Mouse (Mus musculus) liver, embryonic 14.5 days (tissue): ENCODE measurements around the gene Arpc1a. TPM values are rescaled to one million over a fixed set of nuclear protein-coding genes. Genes with fewer than 3 reads are reported as not detected.

Source experiments
- ATAC-seq: fragments of 200-750 bp; cut with Nextera tagmentation; 2 replicates; pipeline ENCODE4 v1.8.0; 2017; ENCODE audit warnings: moderate number of reproducible peaks, mild to moderate bottlenecking, moderate library complexity; ENCODE audit not compliant: insufficient read depth
- DNase-seq, 3 experiments: peaks; one replicate each; pipeline ENCODE4 v3.0.0-alpha.2; 2012 to 2013; ENCODE audit warnings: low read depth in 3 of 3, low spot score in 3 of 3
- H3K27ac ChIP-seq: fragments of 300-500 bp; sonication (generic); 2 replicates; pipeline ENCODE4 v1.5.1; 2014; ENCODE audit warnings: moderate library complexity, mild to moderate bottlenecking, control low read depth, inconsistent platforms
- H3K27me3 ChIP-seq: fragments of 300-500 bp; sonication (generic); 2 replicates; pipeline ENCODE4 v1.6.1; 2014; ENCODE audit warnings: mild to moderate bottlenecking, low read length, moderate library complexity; ENCODE audit not compliant: control insufficient read depth, insufficient read depth
- H3K36me3 ChIP-seq: fragments of 300-500 bp; sonication (generic); replicated peaks from 2 replicates; pipeline ENCODE4 v1.6.1; 2014; ENCODE audit warnings: low read depth; ENCODE audit not compliant: control insufficient read depth, insufficient read depth
- H3K4me1 ChIP-seq, 2 experiments: fragments of 200-500 bp in 1 of 2; fragments of 300-500 bp in 1 of 2; sonication (generic) in 1 of 2; replicated peaks; 2 replicates each; pipeline ENCODE4 v1.6.1; 2012 to 2014; ENCODE audit warnings: antibody characterized with exemption in 1 of 2, inconsistent platforms in 1 of 2, low read length in 1 of 2; ENCODE audit not compliant: control insufficient read depth in 2 of 2, insufficient read depth in 2 of 2
- H3K4me2 ChIP-seq: fragments of 300-500 bp; sonication (generic); 2 replicates; pipeline ENCODE4 v1.6.1; 2014; ENCODE audit warnings: low read depth, mild to moderate bottlenecking, control low read depth, moderate library complexity
- H3K4me3 ChIP-seq, 2 experiments: fragments of 200-500 bp in 1 of 2; fragments of 300-500 bp in 1 of 2; sonication (generic) in 1 of 2; 2 replicates each; pipeline ENCODE4 v1.5.1; 2012 to 2014; ENCODE audit warnings: low read depth in 2 of 2, low read length in 2 of 2, mild to moderate bottlenecking in 2 of 2, control low read depth in 1 of 2, inconsistent platforms in 1 of 2, moderate library complexity in 1 of 2; ENCODE audit not compliant: insufficient read depth in 1 of 2
- H3K9ac ChIP-seq: fragments of 300-500 bp; sonication (generic); replicated peaks from 2 replicates; pipeline ENCODE4 v1.6.1; 2014; ENCODE audit warnings: mild to moderate bottlenecking, control low read depth, moderate library complexity
- H3K9me3 ChIP-seq: fragments of 300-500 bp; sonication (generic); 2 replicates; pipeline ENCODE4 v1.6.1; 2016; ENCODE audit warnings: low read length, mixed read lengths; ENCODE audit not compliant: control insufficient read depth
- CTCF ChIP-seq: IDR thresholded peaks from 2 replicates; pipeline ENCODE4 v1.5.1; 2016; ENCODE audit warnings: antibody characterized with exemption, low read depth, control low read depth
- EP300 ChIP-seq: IDR thresholded peaks from 2 replicates; pipeline ENCODE4 v1.6.1; 2016; ENCODE audit warnings: antibody characterized with exemption, low read depth
- WGBS: fragments of 180-500 bp; shearing (Covaris S2); extraction: QIAGEN DNeasy Blood & Tissue Kit; methylation state at CpG from one replicate; pipeline ENCODE4 v1.1.7; 2014; ENCODE audit not compliant: insufficient replicate concordance; 5-methylcytosine and 5-hydroxymethylcytosine counted together
- polyA plus RNA-seq, 2 experiments: library from polyadenylated mRNA; depleted of rRNA in 1 of 2; stranded (reverse) in 1 of 2; unstranded in 1 of 2; fragments of >200 nt; fragmentation: Nextera tagmentation in 1 of 2; extraction: Ambion mirVana in 1 of 2; gene quantifications; 2 replicates each; pipeline versions ENCODE4 v1.2.1 to v1.2.3; 2012 to 2014

Arpc1a gene
- polyA plus RNA-seq, 2 experiments: 47.2 to 51.5 TPM

DNA sequence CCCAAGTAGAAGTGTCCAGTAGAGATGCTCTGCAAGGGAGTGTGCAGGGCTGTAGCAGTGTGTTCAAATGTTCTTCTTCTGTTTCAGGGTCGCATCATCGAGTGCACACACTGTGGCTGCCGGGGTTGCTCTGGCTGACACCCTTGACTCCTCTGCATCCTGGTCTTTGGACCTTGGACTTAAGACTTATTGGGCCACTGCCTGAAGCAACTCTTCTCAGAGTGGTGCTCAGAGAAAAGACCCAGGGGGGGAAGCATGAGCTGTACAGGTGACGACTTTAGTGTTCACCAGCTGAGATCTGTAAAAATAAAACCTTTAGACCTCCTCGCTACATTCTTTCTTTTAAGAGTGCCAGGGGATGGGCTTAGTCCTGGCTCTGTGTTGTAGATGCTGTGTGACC, 64.1 kb downstream of the Arpc1a start:
- Histone ChIP-seq H3K4me1 (peaks cover 3 to 18% of the 10 kb centered on the region in 2 experiments; a peak in 3 of 4 replicates), H3K4me3 (no peak overlapping the region), H3K4me2 (no peak overlapping the region), H3K9me3 (no peaks in the 10 kb centered on the region), H3K36me3 (peaks cover 87% of the 10 kb centered on the region), H3K27ac (no peak overlapping the region), H3K27me3 (no peaks in the 10 kb centered on the region), H3K9ac (no peak overlapping the region)
- no peak for TF ChIP-seq EP300
- no peak for TF ChIP-seq CTCF
- WGBS: 88% methylated on average over 5 of the region's 5 CpGs
- ATAC-seq (no peak), DNase-seq (no peak)

DNA sequence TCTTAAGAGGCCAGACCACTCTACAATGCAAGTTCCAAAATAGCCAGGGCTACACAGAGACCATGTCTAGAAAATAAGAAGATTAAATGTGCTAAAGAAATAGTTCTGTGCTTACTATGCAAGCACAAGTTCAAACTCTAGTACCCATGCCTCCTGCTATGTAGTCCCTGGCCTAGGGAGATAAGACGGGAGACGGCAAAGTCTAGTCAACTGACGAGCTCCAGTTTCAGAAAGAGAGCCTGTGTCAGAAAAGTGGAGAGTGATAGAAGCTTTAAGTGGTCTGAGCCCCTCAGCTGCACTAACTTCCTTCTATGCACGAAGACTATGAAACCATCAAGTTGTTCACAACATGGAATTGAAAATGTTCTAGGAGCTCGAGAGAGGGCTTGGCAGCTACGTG, 65.7 kb downstream of the Arpc1a start:
- Histone ChIP-seq H3K9ac (no peak overlapping the region), H3K36me3 (peaks cover 79% of the 10 kb centered on the region), H3K4me3 (no peak overlapping the region), H3K9me3 (no peaks in the 10 kb centered on the region), H3K4me2 (no peak overlapping the region), H3K4me1 (peaks cover 5 to 26% of the 10 kb centered on the region in 2 experiments; a peak in 3 of 4 replicates), H3K27me3 (no peaks in the 10 kb centered on the region), H3K27ac (peak overlapping the region; percentile 29)
- WGBS: 47% methylated on average over 6 of the region's 6 CpGs
- ATAC-seq (peak; percentile 58), DNase-seq (no peak)
- TF ChIP-seq EP300 (peak; percentile 46; the same call in 1 of the 2 replicates), CTCF (no peak)

- Histone ChIP-seq H3K4me1 (peaks cover 5 to 26% of the 10 kb centered on the region in 2 experiments; a peak in 3 of 4 replicates), H3K27me3 (no peaks in the 10 kb centered on the region), H3K9ac (no peak overlapping the region), H3K27ac (peak overlapping the region; percentile 33; the same call in 1 of the 2 replicates), H3K4me2 (no peak overlapping the region), H3K4me3 (no peak overlapping the region), H3K36me3 (peaks cover 53% of the 10 kb centered on the region), H3K9me3 (no peaks in the 10 kb centered on the region)
- ATAC-seq (peak; percentile 58), DNase-seq (peak; percentile 44 to 51 (median 45))
- TF ChIP-seq EP300 (peak; percentile 58), CTCF (peak; percentile 39; the same call in 1 of the 2 replicates)
- 53% methylated on average over 5 of the region's 5 CpGs for WGBS
Observed at GRCm38 (mm10) chr5:145152690-145153089, 69.1 kb downstream of the Arpc1a start.

Other genes starting within 250 kb of the Arpc1a start
- 1.4 and 1.5 TPM in 2 replicates for gene Smurf1, start 118.0 kb upstream of the Arpc1a start, polyA plus RNA-seq (2012; rRNA removed)
- gene Smurf1, start 118.0 kb upstream of the Arpc1a start, polyA plus RNA-seq (2014; fragmentation: Nextera tagmentation; extraction: Ambion mirVana): 1.2 and 1.7 TPM in 2 replicates
- not detected in 2 replicates for gene Gm4871, start 51.1 kb upstream of the Arpc1a start, polyA plus RNA-seq (2012; rRNA removed)
- not detected in 2 replicates for gene Gm4871, start 51.1 kb upstream of the Arpc1a start, polyA plus RNA-seq (2014; fragmentation: Nextera tagmentation; extraction: Ambion mirVana)
- gene 1700018F24Rik, start 40.8 kb upstream of the Arpc1a start, polyA plus RNA-seq (2012; rRNA removed): not detected in 2 replicates
- not detected in 2 replicates for gene 1700018F24Rik, start 40.8 kb upstream of the Arpc1a start, polyA plus RNA-seq (2014; fragmentation: Nextera tagmentation; extraction: Ambion mirVana)
- 0.11 TPM in 2 replicates for gene Kpna7, start 200 bp downstream of the Arpc1a start, polyA plus RNA-seq (2012; rRNA removed)
- gene Kpna7, start 200 bp downstream of the Arpc1a start, polyA plus RNA-seq (2014; fragmentation: Nextera tagmentation; extraction: Ambion mirVana): 0.04 TPM in 1 of 2 replicates, not detected in the other
- gene Arpc1b, start 30.4 kb downstream of the Arpc1a start, polyA plus RNA-seq (2012; rRNA removed): 54.4 and 74.7 TPM in 2 replicates
- gene Arpc1b, start 30.4 kb downstream of the Arpc1a start, polyA plus RNA-seq (2014; fragmentation: Nextera tagmentation; extraction: Ambion mirVana): 74.9 and 80.1 TPM in 2 replicates
- 13.6 and 44.0 TPM in 2 replicates for gene Pdap1, start 56.4 kb downstream of the Arpc1a start, polyA plus RNA-seq (2012; rRNA removed)
- 44.4 and 50.1 TPM in 2 replicates for gene Pdap1, start 56.4 kb downstream of the Arpc1a start, polyA plus RNA-seq (2014; fragmentation: Nextera tagmentation; extraction: Ambion mirVana)
- 49.1 and 79.2 TPM in 2 replicates for gene Bud31, start 56.5 kb downstream of the Arpc1a start, polyA plus RNA-seq (2012; rRNA removed)
- 154 and 155 TPM in 2 replicates for gene Bud31, start 56.5 kb downstream of the Arpc1a start, polyA plus RNA-seq (2014; fragmentation: Nextera tagmentation; extraction: Ambion mirVana)
- 4.9 and 5.5 TPM in 2 replicates for gene Ptcd1, start 83.3 kb downstream of the Arpc1a start, polyA plus RNA-seq (2012; rRNA removed)
- gene Ptcd1, start 83.3 kb downstream of the Arpc1a start, polyA plus RNA-seq (2014; fragmentation: Nextera tagmentation; extraction: Ambion mirVana): 5.4 and 6.2 TPM in 2 replicates
- gene Cpsf4, start 83.4 kb downstream of the Arpc1a start, polyA plus RNA-seq (2012; rRNA removed): 25.6 and 29.8 TPM in 2 replicates
- gene Cpsf4, start 83.4 kb downstream of the Arpc1a start, polyA plus RNA-seq (2014; fragmentation: Nextera tagmentation; extraction: Ambion mirVana): 14.2 TPM in 2 replicates
- 111 and 190 TPM in 2 replicates for gene Atp5j2, start 108.2 kb downstream of the Arpc1a start, polyA plus RNA-seq (2012; rRNA removed)
- 454 and 472 TPM in 2 replicates for gene Atp5j2, start 108.2 kb downstream of the Arpc1a start, polyA plus RNA-seq (2014; fragmentation: Nextera tagmentation; extraction: Ambion mirVana)
- 1.7 and 2.2 TPM in 2 replicates for gene Zkscan14, start 118.0 kb downstream of the Arpc1a start, polyA plus RNA-seq (2012; rRNA removed)
- gene Zkscan14, start 118.0 kb downstream of the Arpc1a start, polyA plus RNA-seq (2014; fragmentation: Nextera tagmentation; extraction: Ambion mirVana): 4.3 and 5.4 TPM in 2 replicates
- gene Zkscan5, start 120.7 kb downstream of the Arpc1a start, polyA plus RNA-seq (2012; rRNA removed): 1.8 and 2.1 TPM in 2 replicates
- 2.9 and 3.2 TPM in 2 replicates for gene Zkscan5, start 120.7 kb downstream of the Arpc1a start, polyA plus RNA-seq (2014; fragmentation: Nextera tagmentation; extraction: Ambion mirVana)
- gene Zfp655, start 147.9 kb downstream of the Arpc1a start, polyA plus RNA-seq (2012; rRNA removed): 6.6 and 8.3 TPM in 2 replicates
- 18.7 and 21.0 TPM in 2 replicates for gene Zfp655, start 147.9 kb downstream of the Arpc1a start, polyA plus RNA-seq (2014; fragmentation: Nextera tagmentation; extraction: Ambion mirVana)
- 3.2 and 4.4 TPM in 2 replicates for gene Zscan25, start 196.7 kb downstream of the Arpc1a start, polyA plus RNA-seq (2012; rRNA removed)
- gene Zscan25, start 196.7 kb downstream of the Arpc1a start, polyA plus RNA-seq (2014; fragmentation: Nextera tagmentation; extraction: Ambion mirVana): 0.21 and 0.39 TPM in 2 replicates